Mouse (Mus musculus): ENCODE results near the gene Ifnb1. TPM values are rescaled to one million over a fixed set of nuclear protein-coding genes. Genes with fewer than 3 reads are reported as not detected.

Gene Ifnb1
- polyA plus RNA-seq, 2 experiments from 2014 or later = not detected

GRCm38 (mm10) chr4:88496321-88497018 lies 26.1 kb downstream of the Ifnb1 start:
- ATAC-seq = no peak

- no peak for ATAC-seq
Measured at GRCm38 (mm10) chr4:88489622-88490021, 33.0 kb downstream of the Ifnb1 start.

GRCm38 (mm10) chr4:88488107-88488506 lies 34.5 kb downstream of the Ifnb1 start:
- no peak for ATAC-seq

- ATAC-seq = no peak
Measured at GRCm38 (mm10) chr4:88480130-88480529, 42.4 kb downstream of the Ifnb1 start.

- ATAC-seq = no peak
Measured at GRCm38 (mm10) chr4:88478809-88479186, 43.8 kb downstream of the Ifnb1 start.

- ATAC-seq = no peak
Measured at GRCm38 (mm10) chr4:88478177-88478808, 44.3 kb downstream of the Ifnb1 start.

GRCm38 (mm10) chr4:88476511-88477210 lies 45.9 kb downstream of the Ifnb1 start:
- no peak for ATAC-seq

GRCm38 (mm10) chr4:88476084-88476483 lies 46.5 kb downstream of the Ifnb1 start:
- no peak for ATAC-seq

Other genes with a start within 250 kb of the Ifnb1 start
- under 1 TPM; 0.13 to 0.42 TPM for gene Hacd4, start 83.8 kb downstream of the Ifnb1 start, polyA plus RNA-seq (2017; shearing (Covaris generic))
- gene Ifna15, start 35.5 kb upstream of the Ifnb1 start, polyA plus RNA-seq (2017; shearing (Covaris generic)) = not detected
- gene Ifna14, start 49.0 kb upstream of the Ifnb1 start, polyA plus RNA-seq (2017; shearing (Covaris generic)) = not detected
- gene Ifna9, start 69.6 kb upstream of the Ifnb1 start, polyA plus RNA-seq (2017; shearing (Covaris generic)) = not detected
- gene Ifna12, start 80.6 kb upstream of the Ifnb1 start, polyA plus RNA-seq (2017; shearing (Covaris generic)) = not detected
- not detected for gene C87499, start 111.6 kb upstream of the Ifnb1 start, polyA plus RNA-seq (2017; shearing (Covaris generic))
- not detected for gene Ifna13, start 121.7 kb upstream of the Ifnb1 start, polyA plus RNA-seq (2017; shearing (Covaris generic))
- not detected for gene Ifna16, start 154.2 kb upstream of the Ifnb1 start, polyA plus RNA-seq (2017; shearing (Covaris generic))
- gene Ifna2, start 161.1 kb upstream of the Ifnb1 start, polyA plus RNA-seq (2017; shearing (Covaris generic)) = not detected
- gene Ifnab, start 168.6 kb upstream of the Ifnb1 start, polyA plus RNA-seq (2017; shearing (Covaris generic)) = not detected
- not detected for gene Gm26566, start 199.0 kb upstream of the Ifnb1 start, polyA plus RNA-seq (2017; shearing (Covaris generic))
- 10 to 100 TPM; 31.9 to 33.2 TPM for gene Klhl9, start 199.7 kb upstream of the Ifnb1 start, polyA plus RNA-seq (2017; shearing (Covaris generic))
- not detected for gene Gm13271, start 232.1 kb upstream of the Ifnb1 start, polyA plus RNA-seq (2017; shearing (Covaris generic))
- gene Gm13283, start 237.3 kb upstream of the Ifnb1 start, polyA plus RNA-seq (2017; shearing (Covaris generic)) = under 1 TPM in 1 of 2 experiments, not detected in 1; 0.37 TPM

All from activated CD4-positive, CD25-positive, alpha-beta regulatory T cell, adult 4 months (primary cell).